Mouse (Mus musculus) ES-E14 (cell line): Measurements from ENCODE around the gene Kdm1b.

Experiments used
- HCFC1 ChIP-seq: IDR thresholded peaks from 2 replicates; pipeline ENCODE4 v1.6.1; 2012; ENCODE audit warnings: low read length, inconsistent platforms, borderline replicate concordance; ENCODE audit not compliant: insufficient read depth
- ZC3H11A ChIP-seq: IDR thresholded peaks from 2 replicates; pipeline ENCODE4 v1.6.1; 2012; ENCODE audit warnings: low read depth, mild to moderate bottlenecking, inconsistent platforms, low read length, borderline replicate concordance

DNA sequence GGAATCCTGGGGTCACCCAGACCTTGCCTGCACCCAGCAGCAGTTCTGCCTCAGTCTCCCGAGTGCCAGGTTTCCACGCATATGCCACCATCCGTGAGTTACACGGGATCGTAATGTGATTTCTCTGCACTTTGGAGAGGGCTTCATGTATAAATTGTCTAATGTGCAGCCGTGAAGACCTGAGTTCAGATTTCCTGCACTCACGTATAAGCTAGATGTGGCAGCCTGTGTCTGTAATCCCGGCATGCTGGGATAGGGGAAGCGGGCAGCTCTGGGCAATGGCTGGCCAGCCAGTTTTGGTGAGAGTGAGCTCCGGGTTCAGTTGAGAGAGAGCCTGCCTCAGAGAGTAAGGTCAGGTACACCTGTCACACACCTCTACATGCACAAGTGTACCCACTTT is 23.2 kb downstream of the Kdm1b start:
- TF ChIP-seq ZC3H11A: no peak
- TF ChIP-seq HCFC1: no peak
